Mouse (Mus musculus) erythroblast, embryonic 14.5 days (primary cell): ENCODE data around the gene Ethe1.

ENCODE experiments used
- GATA1 ChIP-seq: IDR thresholded peaks from 2 replicates; pipeline ENCODE4 v1.6.1; 2012; ENCODE audit warnings: low read length, inconsistent platforms, mixed read lengths
- TAL1 ChIP-seq: IDR thresholded peaks from 3 replicates; pipeline ENCODE4 v1.6.1; 2012; ENCODE audit warnings: low read length, inconsistent platforms, mixed read lengths

GRCm38 (mm10) chr7:24577811-24578210 is 9.5 kb upstream of the Ethe1 start:
- no peak for TF ChIP-seq TAL1
- TF ChIP-seq GATA1 = no peak
